11 mouse cellular contexts compared by ENCODE assay signal in the genomic region with DNA sequence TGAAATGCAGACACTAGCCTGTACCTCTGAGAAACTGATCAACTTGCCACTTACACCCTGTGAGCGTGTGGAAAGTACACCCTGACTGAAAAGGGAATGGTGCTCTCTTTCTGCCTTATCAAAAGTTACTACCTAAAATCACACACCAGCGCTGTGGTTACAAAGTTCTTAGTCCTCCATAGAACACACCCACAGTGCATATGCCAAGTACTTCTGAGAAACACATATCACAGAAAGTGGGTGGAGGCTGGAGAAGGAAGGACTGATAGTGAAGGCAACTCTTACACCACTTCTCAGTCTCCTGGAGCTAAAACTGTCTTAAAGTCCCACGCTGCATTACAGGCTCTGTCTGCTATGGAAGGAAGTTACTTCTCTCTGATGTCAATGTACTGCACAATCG.
DNase-seq lines count a peak whose midpoint lies in the region; ATAC-seq and TF ChIP-seq lines count a peak whose summit lies in the region.
"Had no signal": no experiment of that assay in that cellular context is flagged by ENCODE, and none has a peak within 500 bp of the region (broad histone marks: within the 10 kb centered on the region; RNA-seq: fewer than 3 reads in every experiment).

No protein-coding gene starts in this region.

- no peak overlapping the region for H3K4me3 ChIP-seq in midbrain, embryonic 11.5 days (ENCODE audit: low read depth, low read length)
- H3K4me3 ChIP-seq in midbrain, postnatal 0 days (ENCODE audit: low read depth, low read length) = no peak overlapping the region
- no peak overlapping the region for H3K4me3 ChIP-seq in liver, embryonic 13.5 days (replicated peaks)

- H3K9me3 ChIP-seq in midbrain, embryonic 11.5 days (ENCODE audit: control insufficient read depth, low read length) = no peaks in the 10 kb centered on the region
- H3K9me3 ChIP-seq in midbrain, postnatal 0 days (ENCODE audit: low read length) = no peaks in the 10 kb centered on the region
- H3K9me3 ChIP-seq in liver, embryonic 13.5 days (replicated peaks) = no peaks in the 10 kb centered on the region

- H3K36me3 ChIP-seq in midbrain, embryonic 11.5 days (ENCODE audit: control insufficient read depth, insufficient read depth, low read length) = no peaks in the 10 kb centered on the region
- H3K36me3 ChIP-seq in midbrain, postnatal 0 days (ENCODE audit: insufficient read depth, low read length) = no peaks in the 10 kb centered on the region
- 0 out of 2 replicates have a peak, but pooled peaks cover 5% of the 10 kb centered on the region for H3K36me3 ChIP-seq in liver, embryonic 13.5 days

- 89% methylated on average over 4 of the region's 4 CpGs for WGBS in midbrain, embryonic 11.5 days
- 92% methylated on average over 4 of the region's 4 CpGs for WGBS in midbrain, postnatal 0 days
- 23% methylated on average over 4 of the region's 4 CpGs for WGBS in liver, embryonic 13.5 days (ENCODE audit: insufficient replicate concordance)

- no peaks in the 10 kb centered on the region for H3K27me3 ChIP-seq in midbrain, embryonic 11.5 days (ENCODE audit: control insufficient read depth, insufficient read depth, low read length)
- H3K27me3 ChIP-seq in midbrain, postnatal 0 days (ENCODE audit: insufficient read depth, low read length) = no peaks in the 10 kb centered on the region
- no peaks in the 10 kb centered on the region for H3K27me3 ChIP-seq in liver, embryonic 13.5 days
- H3K27me3 ChIP-seq: Patski had no signal

- peaks cover 13% of the 10 kb centered on the region; the same call in 1 of the 2 replicates for H3K4me1 ChIP-seq in midbrain, embryonic 11.5 days (ENCODE audit: control insufficient read depth, insufficient read depth, low read length)
- no peaks in the 10 kb centered on the region for H3K4me1 ChIP-seq in midbrain, postnatal 0 days (ENCODE audit: insufficient read depth, low read length)
- H3K4me1 ChIP-seq in liver, embryonic 13.5 days (replicated peaks) = peaks cover 26% of the 10 kb centered on the region

- ATAC-seq in frontal cortex, adult (ENCODE audit: low TSS enrichment) = peak; percentile 96
- ATAC-seq in midbrain, embryonic 11.5 days (ENCODE audit: low FRiP score) = no peak
- ATAC-seq in midbrain, postnatal 0 days (ENCODE audit: low FRiP score) = no peak
- peak; percentile 93 for ATAC-seq in liver, embryonic 13.5 days (ENCODE audit: low read depth)
- ATAC-seq: Patski had no signal

- H3K9ac ChIP-seq in midbrain, embryonic 11.5 days (ENCODE audit: low read length) = no peak overlapping the region
- no peak overlapping the region for H3K9ac ChIP-seq in midbrain, postnatal 0 days (replicated peaks; ENCODE audit: low read length, poor library complexity, severe bottlenecking)
- no peak overlapping the region for H3K9ac ChIP-seq in liver, embryonic 13.5 days

- no peak overlapping the region for H3K27ac ChIP-seq in midbrain, embryonic 11.5 days (ENCODE audit: low read depth, low read length)
- H3K27ac ChIP-seq in midbrain, postnatal 0 days (ENCODE audit: low read depth, low read length) = no peak overlapping the region
- no peak overlapping the region for H3K27ac ChIP-seq in liver, embryonic 13.5 days
- H3K27ac ChIP-seq: kidney, postnatal 0 days had no signal

- no peak overlapping the region for H3K4me2 ChIP-seq in midbrain, embryonic 11.5 days
- no peak overlapping the region for H3K4me2 ChIP-seq in midbrain, postnatal 0 days (ENCODE audit: low read depth, low read length, poor library complexity, severe bottlenecking)
- H3K4me2 ChIP-seq in liver, embryonic 13.5 days = peak overlapping the region; percentile 25; the same call in 1 of the 2 replicates

- TF ChIP-seq CTCF in midbrain, postnatal 0 days (IDR thresholded peaks at IDR 0.05) = no peak

- DNase-seq in frontal cortex, postnatal 10 days (ENCODE audit: low spot score in 2 of 2) = no peak
- peak; percentile 35 for DNase-seq in midbrain, embryonic 11.5 days (ENCODE audit: low spot score, missing footprints)
- no peak for DNase-seq in midbrain, postnatal 0 days (ENCODE audit: low spot score)
- peak; percentile 23 for DNase-seq in liver, embryonic 13.5 days
- peak; percentile 54 for DNase-seq in telencephalon, adult 2 months (ENCODE audit: low read depth, low spot score)
- no peak for DNase-seq in embryo, embryonic 11 days
- no peak for DNase-seq in layer of hippocampus, adult 9-10 months (ENCODE audit: low spot score)
- DNase-seq: left cerebral cortex, postnatal 4 days had no signal

Comparison
In these comparisons a context has a peak if more than half of its experiments do, and no peak if none do; other contexts are left out.
1. DNase-seq: peak in midbrain, embryonic 11.5 days (single experiment), liver, embryonic 13.5 days (single experiment) and telencephalon, adult 2 months (single experiment); none in frontal cortex, postnatal 10 days (0 of 2), midbrain, postnatal 0 days (single experiment), embryo, embryonic 11 days (single experiment) and layer of hippocampus, adult 9-10 months (single experiment).
2. ATAC-seq: peak in frontal cortex, adult (single experiment) and liver, embryonic 13.5 days (single experiment); none in midbrain, embryonic 11.5 days (single experiment) and midbrain, postnatal 0 days (single experiment).